Mouse (Mus musculus): ENCODE results near the gene Them7. TPM values are rescaled to one million over a fixed set of nuclear protein-coding genes. Genes with fewer than 3 reads are reported as not detected.

The Them7 gene
- polyA plus RNA-seq, 1 experiment = not detected

DNA sequence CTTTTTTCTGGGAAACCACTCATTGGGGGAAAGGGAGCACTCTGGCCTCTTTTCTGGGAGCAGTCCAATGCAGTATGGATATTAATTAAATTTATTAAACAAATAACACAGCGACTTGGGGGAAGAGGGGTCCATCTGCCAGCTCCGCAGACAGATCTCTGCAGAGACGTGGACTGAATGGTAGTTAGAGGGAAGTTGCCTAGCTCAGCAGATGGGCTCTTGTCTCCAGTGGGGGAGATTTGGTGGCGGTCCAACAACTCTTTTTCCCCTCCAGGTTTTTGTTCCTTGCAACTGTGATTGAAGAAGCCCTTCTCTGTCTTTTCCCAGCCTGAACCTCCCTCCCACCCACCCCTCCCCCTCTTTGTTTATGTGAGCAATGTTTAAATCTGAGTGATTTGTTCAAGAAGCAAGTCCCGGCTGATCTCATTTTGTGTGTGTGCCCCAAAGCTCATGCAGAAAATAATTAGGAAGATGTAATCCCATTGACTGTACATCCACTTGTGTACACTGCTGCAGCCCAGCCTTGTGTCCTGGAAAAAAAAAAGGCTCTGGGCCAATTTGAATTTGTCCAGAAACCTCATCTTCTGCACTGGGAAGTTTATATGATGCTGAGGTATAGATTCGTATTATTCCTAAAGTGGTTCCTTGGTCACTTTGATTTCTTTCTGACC lies 58.4 kb downstream of the Them7 start:
- Histone ChIP-seq H3K4me1 (ENCODE audit: control insufficient read depth, insufficient read depth, low read length) (no peaks in the 10 kb centered on the region), H3K9me3 (replicated peaks; ENCODE audit: control insufficient read depth, insufficient read depth, low read length, poor library complexity, severe bottlenecking) (no peaks in the 10 kb centered on the region), H3K27ac (ENCODE audit: insufficient read depth, low read length) (no peak overlapping the region), H3K9ac (ENCODE audit: low read depth, poor library complexity, severe bottlenecking) (no peak overlapping the region), H3K27me3 (ENCODE audit: control insufficient read depth, insufficient read depth, low read length, poor library complexity, severe bottlenecking) (no peaks in the 10 kb centered on the region; the same call in 1 of the 2 replicates), H3K4me3 (ENCODE audit: low read depth, low read length) (no peak overlapping the region), H3K36me3 (ENCODE audit: control insufficient read depth, insufficient read depth, low read length, poor library complexity, severe bottlenecking) (no peaks in the 10 kb centered on the region)
- TF ChIP-seq POLR2A (IDR thresholded peaks at IDR 0.05; ENCODE audit: insufficient read depth, low read length) = no peak
- TF ChIP-seq CTCF (IDR thresholded peaks at IDR 0.05; ENCODE audit: low read depth, low read length) = no peak
- TF ChIP-seq EP300 (IDR thresholded peaks at IDR 0.05; ENCODE audit: insufficient read depth, low read depth, low read length) = no peak

DNA sequence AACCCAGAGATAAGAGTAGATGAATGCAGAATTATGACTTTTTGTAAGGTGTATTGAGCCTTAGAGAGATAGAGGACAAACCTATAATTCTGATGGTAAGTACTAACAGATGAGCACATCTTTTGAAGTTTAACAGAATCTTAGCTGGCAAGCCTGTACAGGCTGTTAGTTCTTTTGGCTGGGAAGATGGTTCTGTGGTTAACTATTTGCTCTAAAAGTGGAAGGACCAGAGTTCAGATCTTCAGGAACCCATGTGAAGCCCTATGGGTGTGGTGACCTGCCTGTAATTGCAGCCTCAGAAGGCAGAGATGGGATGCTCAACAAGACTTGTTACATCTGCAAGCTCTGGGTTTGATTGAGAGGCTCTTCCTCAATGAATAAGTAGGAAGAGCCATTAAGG lies 59.7 kb downstream of the Them7 start:
- H3K9me3 ChIP-seq (replicated peaks; ENCODE audit: control insufficient read depth, insufficient read depth, low read length, poor library complexity, severe bottlenecking) = no peaks in the 10 kb centered on the region
- no peaks in the 10 kb centered on the region for H3K4me1 ChIP-seq (ENCODE audit: control insufficient read depth, insufficient read depth, low read length)
- H3K27ac ChIP-seq (ENCODE audit: insufficient read depth, low read length) = no peak overlapping the region
- H3K9ac ChIP-seq (ENCODE audit: low read depth, poor library complexity, severe bottlenecking) = no peak overlapping the region
- H3K27me3 ChIP-seq (ENCODE audit: control insufficient read depth, insufficient read depth, low read length, poor library complexity, severe bottlenecking) = no peaks in the 10 kb centered on the region; the same call in 1 of the 2 replicates
- no peak for TF ChIP-seq EP300 (IDR thresholded peaks at IDR 0.05; ENCODE audit: insufficient read depth, low read depth, low read length)
- TF ChIP-seq CTCF (IDR thresholded peaks at IDR 0.05; ENCODE audit: low read depth, low read length) = no peak
- no peak for TF ChIP-seq POLR2A (IDR thresholded peaks at IDR 0.05; ENCODE audit: insufficient read depth, low read length)
- H3K36me3 ChIP-seq (ENCODE audit: control insufficient read depth, insufficient read depth, low read length, poor library complexity, severe bottlenecking) = no peaks in the 10 kb centered on the region
- H3K4me3 ChIP-seq (ENCODE audit: low read depth, low read length) = no peak overlapping the region

DNA sequence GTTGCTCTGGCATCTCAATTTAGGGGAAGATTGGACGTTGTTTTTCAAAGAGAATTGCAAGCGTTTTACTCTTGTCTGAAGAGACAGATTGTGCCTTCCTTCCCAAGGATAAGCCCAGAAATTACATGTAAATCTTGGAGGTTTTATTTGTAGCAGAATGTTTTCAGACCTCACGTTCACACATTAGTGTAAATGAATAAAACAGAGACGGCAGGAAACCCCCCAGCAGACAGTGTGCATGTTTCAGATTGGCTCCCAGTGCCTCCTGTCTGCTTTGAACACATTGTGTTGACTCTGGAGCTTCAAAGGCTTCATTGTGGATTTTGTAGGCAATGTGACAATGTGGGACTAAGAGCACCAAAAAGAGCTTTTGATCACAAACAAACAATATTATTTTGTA lies 60.7 kb downstream of the Them7 start:
- H3K27me3 ChIP-seq (ENCODE audit: control insufficient read depth, insufficient read depth, low read length, poor library complexity, severe bottlenecking) = no peaks in the 10 kb centered on the region; the same call in 1 of the 2 replicates
- TF ChIP-seq CTCF (IDR thresholded peaks at IDR 0.05; ENCODE audit: low read depth, low read length) (no peak), EP300 (IDR thresholded peaks at IDR 0.05; ENCODE audit: insufficient read depth, low read depth, low read length) (no peak), POLR2A (IDR thresholded peaks at IDR 0.05; ENCODE audit: insufficient read depth, low read length) (no peak)
- H3K36me3 ChIP-seq (ENCODE audit: control insufficient read depth, insufficient read depth, low read length, poor library complexity, severe bottlenecking) = no peaks in the 10 kb centered on the region
- no peaks in the 10 kb centered on the region for H3K9me3 ChIP-seq (replicated peaks; ENCODE audit: control insufficient read depth, insufficient read depth, low read length, poor library complexity, severe bottlenecking)
- H3K4me3 ChIP-seq (ENCODE audit: low read depth, low read length) = no peak overlapping the region
- H3K27ac ChIP-seq (ENCODE audit: insufficient read depth, low read length) = no peak overlapping the region
- H3K4me1 ChIP-seq (ENCODE audit: control insufficient read depth, insufficient read depth, low read length) = no peaks in the 10 kb centered on the region
- H3K9ac ChIP-seq (ENCODE audit: low read depth, poor library complexity, severe bottlenecking) = no peak overlapping the region

DNA sequence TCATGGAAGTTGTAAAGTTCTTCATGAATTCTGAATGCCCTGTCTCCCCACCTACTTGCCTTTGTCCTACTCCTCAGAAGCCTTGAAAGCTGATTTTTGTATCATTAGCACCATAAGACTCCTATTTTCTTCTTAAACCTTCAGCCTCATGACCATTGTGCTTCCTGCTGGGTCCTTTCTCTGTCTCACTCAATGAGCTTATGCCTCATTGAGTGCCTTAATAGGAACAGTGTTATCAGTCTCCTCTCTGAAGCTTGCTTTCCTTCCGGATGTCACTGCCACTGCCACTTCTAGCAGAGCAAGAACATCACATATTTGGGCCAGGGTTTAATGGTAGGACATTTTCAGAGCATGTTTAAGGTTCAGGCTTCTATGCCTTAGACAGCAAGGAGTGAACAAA lies 71.7 kb downstream of the Them7 start:
- TF ChIP-seq CTCF (IDR thresholded peaks at IDR 0.05; ENCODE audit: low read depth, low read length) (no peak), POLR2A (IDR thresholded peaks at IDR 0.05; ENCODE audit: insufficient read depth, low read length) (no peak), EP300 (IDR thresholded peaks at IDR 0.05; ENCODE audit: insufficient read depth, low read depth, low read length) (no peak)
- Histone ChIP-seq H3K4me1 (ENCODE audit: control insufficient read depth, insufficient read depth, low read length) (no peaks in the 10 kb centered on the region), H3K9ac (ENCODE audit: low read depth, poor library complexity, severe bottlenecking) (no peak overlapping the region), H3K9me3 (replicated peaks; ENCODE audit: control insufficient read depth, insufficient read depth, low read length, poor library complexity, severe bottlenecking) (no peaks in the 10 kb centered on the region), H3K36me3 (ENCODE audit: control insufficient read depth, insufficient read depth, low read length, poor library complexity, severe bottlenecking) (no peaks in the 10 kb centered on the region), H3K27me3 (ENCODE audit: control insufficient read depth, insufficient read depth, low read length, poor library complexity, severe bottlenecking) (no peaks in the 10 kb centered on the region), H3K27ac (ENCODE audit: insufficient read depth, low read length) (no peak overlapping the region), H3K4me3 (ENCODE audit: low read depth, low read length) (no peak overlapping the region)

DNA sequence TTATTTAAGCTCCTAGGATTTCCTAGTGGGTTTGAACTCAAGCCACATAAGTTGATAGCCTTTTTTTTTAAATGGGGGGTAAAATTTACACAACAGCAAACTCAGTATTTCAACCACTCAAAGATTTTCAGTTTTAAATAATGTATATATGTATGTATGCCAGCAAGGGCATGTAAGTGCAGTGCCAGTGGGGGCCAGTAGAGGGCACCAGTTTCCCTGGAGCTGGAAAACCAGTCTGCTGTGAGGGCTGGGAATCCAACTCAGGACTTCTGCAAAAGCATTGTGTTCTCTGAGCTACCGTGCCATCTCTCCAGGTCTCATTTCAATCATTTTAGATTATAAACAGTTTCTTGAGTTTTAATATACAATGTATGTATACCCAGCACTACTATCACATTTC lies 74.8 kb downstream of the Them7 start:
- Histone ChIP-seq H3K9ac (ENCODE audit: low read depth, poor library complexity, severe bottlenecking) (no peak overlapping the region), H3K9me3 (replicated peaks; ENCODE audit: control insufficient read depth, insufficient read depth, low read length, poor library complexity, severe bottlenecking) (no peaks in the 10 kb centered on the region), H3K4me1 (ENCODE audit: control insufficient read depth, insufficient read depth, low read length) (no peaks in the 10 kb centered on the region), H3K36me3 (ENCODE audit: control insufficient read depth, insufficient read depth, low read length, poor library complexity, severe bottlenecking) (no peaks in the 10 kb centered on the region), H3K4me3 (ENCODE audit: low read depth, low read length) (no peak overlapping the region), H3K27ac (ENCODE audit: insufficient read depth, low read length) (no peak overlapping the region), H3K27me3 (ENCODE audit: control insufficient read depth, insufficient read depth, low read length, poor library complexity, severe bottlenecking) (no peaks in the 10 kb centered on the region)
- TF ChIP-seq EP300 (IDR thresholded peaks at IDR 0.05; ENCODE audit: insufficient read depth, low read depth, low read length) (no peak), CTCF (IDR thresholded peaks at IDR 0.05; ENCODE audit: low read depth, low read length) (peak; percentile 76)

DNA sequence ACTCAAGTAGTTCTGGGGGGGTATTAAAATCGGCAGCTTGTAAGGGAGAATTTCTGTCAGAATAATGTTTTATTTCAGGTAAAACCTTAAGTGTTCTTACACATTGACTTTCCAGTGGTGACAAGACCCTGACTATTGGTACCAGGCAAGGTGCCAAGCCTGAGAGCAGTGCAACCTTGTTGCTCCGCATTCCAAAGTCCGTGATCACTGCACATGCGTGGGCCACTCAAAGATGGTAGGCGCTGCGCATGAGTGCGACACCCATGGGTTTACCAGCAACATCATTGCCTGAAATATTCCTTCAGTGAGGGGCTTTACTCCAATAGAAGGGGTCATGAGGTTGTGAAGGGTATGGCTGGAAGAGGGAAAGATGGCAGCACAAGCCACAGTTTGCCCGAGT lies 77.0 kb downstream of the Them7 start:
- H3K9me3 ChIP-seq (replicated peaks; ENCODE audit: control insufficient read depth, insufficient read depth, low read length, poor library complexity, severe bottlenecking) = no peaks in the 10 kb centered on the region
- H3K36me3 ChIP-seq (ENCODE audit: control insufficient read depth, insufficient read depth, low read length, poor library complexity, severe bottlenecking) = no peaks in the 10 kb centered on the region
- H3K4me1 ChIP-seq (ENCODE audit: control insufficient read depth, insufficient read depth, low read length) = no peaks in the 10 kb centered on the region
- no peak for TF ChIP-seq CTCF (IDR thresholded peaks at IDR 0.05; ENCODE audit: low read depth, low read length)
- TF ChIP-seq POLR2A (IDR thresholded peaks at IDR 0.05; ENCODE audit: insufficient read depth, low read length) = no peak
- H3K9ac ChIP-seq (ENCODE audit: low read depth, poor library complexity, severe bottlenecking) = no peak overlapping the region
- H3K27ac ChIP-seq (ENCODE audit: insufficient read depth, low read length) = no peak overlapping the region
- no peak overlapping the region for H3K4me3 ChIP-seq (ENCODE audit: low read depth, low read length)
- H3K27me3 ChIP-seq (ENCODE audit: control insufficient read depth, insufficient read depth, low read length, poor library complexity, severe bottlenecking) = no peaks in the 10 kb centered on the region

Measured in ES-Bruce4 (cell line).